Mouse (Mus musculus): Measurements from ENCODE around the gene Tex12. TPM values are rescaled to one million over a fixed set of nuclear protein-coding genes. Genes with fewer than 3 reads are reported as not detected.

Gene Tex12
- not detected in 2 replicates for polyA plus RNA-seq (2012)

DNA sequence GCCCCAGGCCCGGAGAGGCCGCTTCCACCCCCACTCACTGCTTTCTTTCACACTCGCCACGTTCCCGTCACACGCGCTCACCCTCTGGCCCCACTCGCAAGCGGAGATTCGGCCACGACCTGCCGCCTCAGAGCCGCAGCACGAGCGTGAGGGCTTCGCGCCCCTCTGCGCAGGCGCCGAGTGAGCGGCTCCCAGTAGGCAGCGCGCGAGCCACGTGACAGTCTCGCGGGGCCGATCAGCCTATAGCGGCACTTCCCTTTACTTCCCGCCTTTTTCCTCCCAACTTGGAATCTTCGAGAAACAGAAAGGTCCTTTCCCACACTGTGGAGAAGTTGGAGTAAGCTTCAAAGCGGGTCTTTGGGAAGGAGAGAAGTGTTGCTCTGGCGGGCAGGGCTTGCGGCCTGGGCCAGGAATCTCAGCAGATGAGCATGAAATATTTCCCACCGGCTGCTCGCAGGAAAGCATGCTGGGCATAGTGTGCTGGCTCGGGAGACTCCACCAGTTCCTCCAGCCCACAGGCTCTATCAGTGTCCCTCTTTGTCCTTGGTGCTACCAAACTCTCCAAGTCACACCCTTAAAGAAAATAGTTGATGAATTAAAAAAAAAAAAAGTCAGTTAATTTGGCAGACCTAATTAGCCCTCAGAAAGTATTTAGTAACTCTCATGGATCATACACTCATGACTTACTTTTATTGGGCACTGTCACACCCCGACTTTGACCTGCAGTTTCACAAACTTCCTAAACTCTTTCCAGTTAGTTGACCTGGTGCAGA lies at the start of gene Tex12:
Gene Tex12, minus strand, starts transcription at position 181 of the 773 bp plus-strand sequence.
- TF ChIP-seq GATA1 (IDR thresholded peaks at IDR 0.05; ENCODE audit: low read length), result no peak

DNA sequence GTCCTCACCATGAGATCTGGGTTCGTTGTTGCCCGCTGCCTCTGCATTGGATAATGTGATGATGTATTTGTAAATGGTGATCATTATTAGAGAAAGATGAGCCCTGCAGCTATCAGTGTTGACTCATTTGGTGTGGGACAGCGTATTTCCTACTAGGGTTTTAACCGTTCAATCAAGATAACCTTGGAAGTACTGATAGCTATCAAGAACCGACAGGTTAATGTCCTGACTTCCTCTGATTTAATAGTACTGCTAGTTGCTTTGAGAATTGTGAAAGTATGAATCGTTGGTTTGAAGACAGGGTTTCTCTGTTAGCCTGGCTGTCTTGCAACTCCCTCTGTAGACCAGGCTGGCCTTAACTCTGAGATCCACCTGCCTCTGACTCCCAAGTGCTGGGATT lies 43.2 kb upstream of the Tex12 start:
- TF ChIP-seq GATA1 (IDR thresholded peaks at IDR 0.05; ENCODE audit: low read length), result no peak

DNA sequence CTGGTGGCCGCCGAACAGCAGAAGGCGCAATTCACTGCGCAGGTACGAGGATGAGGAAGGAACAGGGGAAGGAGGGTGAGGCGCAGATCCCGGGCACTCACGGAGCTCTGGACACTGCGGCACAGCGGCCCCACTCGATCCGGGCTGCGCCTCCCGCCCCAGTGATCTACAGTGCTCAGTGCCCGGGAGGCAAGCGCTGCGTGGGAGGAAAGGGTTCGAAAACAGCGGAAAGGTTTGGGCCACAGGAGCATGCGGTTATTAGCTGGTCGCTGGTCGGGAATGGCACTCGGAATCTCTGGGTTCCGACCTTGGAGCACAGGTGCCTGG lies 42.8 kb upstream of the Tex12 start:
- TF ChIP-seq GATA1 (IDR thresholded peaks at IDR 0.05; ENCODE audit: low read length), result no peak

DNA sequence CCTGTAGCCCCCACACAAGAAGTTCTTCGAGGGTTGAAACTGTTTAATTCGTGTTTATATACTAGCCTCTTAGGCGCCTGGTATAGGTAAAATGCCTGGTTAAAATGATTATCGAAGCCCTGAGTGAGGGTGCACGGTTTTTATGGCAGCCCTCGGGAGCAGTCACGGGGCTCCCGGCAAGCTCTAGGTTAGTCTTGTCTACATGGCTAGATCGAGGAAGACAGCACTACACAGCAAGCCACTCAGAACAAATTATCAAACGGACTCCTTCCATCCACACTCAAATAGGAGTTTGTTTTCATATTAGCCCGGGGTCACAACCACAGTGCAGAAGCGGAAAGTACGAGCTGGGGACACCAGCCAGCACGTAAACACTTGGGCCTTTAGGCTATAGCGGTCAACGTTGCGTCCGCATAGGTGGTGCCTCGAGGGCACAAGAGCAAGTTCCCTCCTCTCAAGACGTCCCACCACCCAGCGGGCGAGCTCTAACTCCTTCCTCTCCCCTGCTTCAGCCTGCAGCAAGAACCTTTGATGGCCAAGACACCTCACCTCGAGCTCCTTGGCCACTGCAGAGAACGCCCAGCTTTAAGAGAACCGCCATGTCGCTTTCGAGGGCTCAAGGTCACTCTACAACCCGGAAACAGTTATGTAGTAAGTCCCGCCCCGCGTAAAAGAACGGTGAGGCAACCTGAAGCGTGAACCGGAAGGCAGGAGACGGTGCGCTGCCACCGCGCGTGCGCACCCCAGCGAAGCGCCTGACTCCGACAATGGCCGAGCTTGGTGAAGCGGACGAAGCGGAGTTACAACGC lies 42.3 kb upstream of the Tex12 start, which contains the start of the genes Sdhd and Timm8b:
Gene Sdhd, minus strand, starts transcription at position 624 of the 809 bp plus-strand sequence.
Gene Timm8b, plus strand, starts transcription at position 722 of the 809 bp plus-strand sequence.
- no peak for TF ChIP-seq GATA1 (IDR thresholded peaks at IDR 0.05; ENCODE audit: low read length)

DNA sequence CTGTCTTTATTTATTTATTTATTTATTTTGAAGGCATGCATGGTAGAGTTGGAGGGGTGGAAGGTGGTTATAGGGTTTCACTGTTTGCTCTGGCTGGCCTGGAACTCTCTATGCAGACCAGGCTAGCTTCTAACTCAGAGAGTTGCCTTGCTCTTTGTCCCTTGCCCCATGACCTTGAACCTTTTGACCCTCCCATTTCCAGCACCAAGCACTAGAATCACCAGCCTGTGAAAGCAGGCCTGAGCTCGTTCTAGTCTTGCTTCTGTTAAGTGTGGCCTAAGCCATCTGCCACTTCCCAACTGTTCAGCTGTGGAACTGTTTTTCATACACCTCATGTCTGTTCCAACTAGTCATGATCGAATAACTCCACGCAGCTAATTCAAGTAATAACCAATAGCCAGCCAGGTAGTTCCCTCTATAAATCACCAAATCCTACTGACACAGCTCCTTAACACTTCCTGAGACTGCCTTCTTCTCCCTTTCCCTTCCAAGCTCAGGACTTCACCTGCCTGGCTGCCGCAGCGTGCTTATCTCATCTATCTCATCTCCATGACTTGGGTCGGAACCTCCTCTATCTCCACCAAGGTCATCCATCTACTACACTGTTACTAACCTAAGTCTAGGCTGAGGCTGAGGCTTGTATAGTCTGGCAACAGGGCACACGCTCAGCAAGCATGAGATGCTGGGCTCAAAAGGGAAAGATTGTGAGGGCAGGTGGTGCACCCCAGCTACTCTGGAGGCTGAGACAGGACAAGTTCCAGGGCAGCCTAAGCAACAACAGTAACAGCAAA lies 41.1 kb upstream of the Tex12 start:
- TF ChIP-seq GATA1 (IDR thresholded peaks at IDR 0.05; ENCODE audit: low read length), result no peak

DNA sequence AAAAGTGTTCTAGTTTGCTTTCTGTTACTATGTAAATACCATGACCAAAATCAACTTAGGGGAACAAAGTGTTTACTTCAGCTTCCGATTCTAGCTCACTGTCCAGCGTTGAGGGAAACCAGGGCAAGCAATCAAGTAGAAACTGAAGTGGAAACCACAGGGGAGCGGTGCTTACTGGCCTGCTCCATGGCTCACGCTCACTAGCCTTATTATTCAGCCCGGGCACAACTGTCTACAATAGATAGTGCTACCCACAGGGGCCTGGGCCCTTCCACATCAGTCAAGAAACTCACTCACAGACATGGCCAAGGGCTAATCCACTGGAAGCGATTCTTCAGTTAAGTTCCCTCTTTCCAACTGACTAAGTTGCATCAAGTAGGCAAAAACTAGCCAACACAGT lies 40.4 kb upstream of the Tex12 start:
- TF ChIP-seq GATA1 (IDR thresholded peaks at IDR 0.05; ENCODE audit: low read length), result no peak

DNA sequence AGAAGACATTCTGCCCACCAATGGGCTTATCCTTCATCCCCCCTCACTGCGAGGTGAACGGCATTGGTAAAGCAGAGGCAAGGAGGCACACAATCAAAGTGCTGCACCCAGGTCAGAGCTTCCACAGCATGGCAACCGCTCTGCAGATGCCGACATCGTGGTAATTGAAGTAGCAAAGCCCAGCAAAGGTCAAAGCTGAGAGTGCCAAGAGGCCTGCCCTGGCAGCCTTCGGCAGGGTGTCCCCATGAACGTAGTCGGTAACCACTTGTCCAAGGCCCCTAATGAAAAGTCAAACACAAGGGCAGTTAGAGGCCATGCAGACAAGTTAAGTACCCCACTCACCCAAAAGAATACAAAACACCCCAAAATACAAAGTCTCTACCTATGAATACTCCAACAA lies 35.8 kb upstream of the Tex12 start:
- no peak for TF ChIP-seq GATA1 (IDR thresholded peaks at IDR 0.05; ENCODE audit: low read length)

DNA sequence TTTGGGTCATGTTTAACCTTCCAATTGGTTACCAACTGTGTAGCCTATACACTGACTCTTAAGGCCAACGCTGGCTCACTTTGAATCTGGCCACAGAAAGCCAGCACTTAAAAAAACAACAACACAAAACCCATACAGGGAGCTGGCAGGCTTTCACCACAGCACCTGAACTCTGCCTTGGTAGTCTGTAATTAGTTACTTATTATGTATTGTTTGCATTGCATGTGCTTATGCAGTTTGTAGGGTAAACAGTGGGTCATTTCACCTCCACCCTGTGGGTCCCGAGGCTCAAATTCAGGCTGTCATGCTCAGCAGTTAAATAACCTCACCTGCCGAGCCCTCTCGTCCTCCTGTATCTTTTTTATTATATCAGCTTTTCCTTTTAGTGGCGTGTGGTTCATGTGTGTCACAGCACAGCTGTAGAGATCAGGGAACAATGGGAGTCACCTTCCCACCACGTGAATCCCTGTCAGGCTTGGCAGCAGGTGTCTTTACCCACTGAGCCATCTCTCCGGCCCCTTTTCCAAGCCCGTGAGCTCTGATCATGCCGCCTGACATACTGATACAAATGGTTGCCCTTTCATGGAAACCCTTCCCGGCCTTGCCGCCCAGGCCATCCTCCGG lies 33.8 kb upstream of the Tex12 start:
- no peak for TF ChIP-seq GATA1 (IDR thresholded peaks at IDR 0.05; ENCODE audit: low read length)

DNA sequence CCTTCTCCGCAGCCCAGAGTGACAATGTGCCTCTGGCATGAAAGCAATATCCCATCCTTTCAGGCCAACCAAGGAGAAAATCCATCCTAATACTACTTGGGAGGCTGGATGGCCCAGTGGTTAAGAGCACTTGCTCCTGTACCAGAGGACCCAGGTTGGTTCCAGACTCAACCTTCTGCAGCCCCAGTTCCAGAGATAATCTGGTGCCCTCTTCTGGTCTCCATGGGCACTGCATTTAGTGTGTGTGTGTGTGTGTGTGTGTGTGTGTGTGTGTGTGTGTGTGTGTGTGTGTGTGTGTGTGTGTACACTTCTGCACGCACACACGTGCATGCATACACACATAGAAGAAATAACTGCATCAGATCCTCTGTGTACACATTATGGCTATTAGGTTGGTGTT lies 32.4 kb upstream of the Tex12 start:
- TF ChIP-seq GATA1 (IDR thresholded peaks at IDR 0.05; ENCODE audit: low read length), result no peak

DNA sequence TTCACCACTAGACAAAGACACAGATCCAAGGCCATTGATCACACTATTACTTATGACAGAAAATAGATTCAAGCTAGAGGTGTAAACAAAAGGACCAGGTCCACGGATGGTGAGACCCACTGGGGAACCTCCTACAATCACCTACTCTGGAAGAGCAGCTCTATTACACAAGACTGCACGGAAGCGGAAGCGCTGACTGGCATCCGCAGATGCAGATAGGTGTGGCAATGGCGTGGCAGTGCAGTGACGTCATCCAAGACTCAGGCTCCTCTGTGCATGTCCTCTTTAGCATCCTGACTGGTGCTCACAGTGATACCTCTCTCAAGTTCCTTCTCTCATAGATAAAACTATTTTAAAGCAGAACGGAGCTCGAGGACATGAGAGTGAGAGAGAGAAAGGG lies 31.8 kb upstream of the Tex12 start:
- no peak for TF ChIP-seq GATA1 (IDR thresholded peaks at IDR 0.05; ENCODE audit: low read length)

DNA sequence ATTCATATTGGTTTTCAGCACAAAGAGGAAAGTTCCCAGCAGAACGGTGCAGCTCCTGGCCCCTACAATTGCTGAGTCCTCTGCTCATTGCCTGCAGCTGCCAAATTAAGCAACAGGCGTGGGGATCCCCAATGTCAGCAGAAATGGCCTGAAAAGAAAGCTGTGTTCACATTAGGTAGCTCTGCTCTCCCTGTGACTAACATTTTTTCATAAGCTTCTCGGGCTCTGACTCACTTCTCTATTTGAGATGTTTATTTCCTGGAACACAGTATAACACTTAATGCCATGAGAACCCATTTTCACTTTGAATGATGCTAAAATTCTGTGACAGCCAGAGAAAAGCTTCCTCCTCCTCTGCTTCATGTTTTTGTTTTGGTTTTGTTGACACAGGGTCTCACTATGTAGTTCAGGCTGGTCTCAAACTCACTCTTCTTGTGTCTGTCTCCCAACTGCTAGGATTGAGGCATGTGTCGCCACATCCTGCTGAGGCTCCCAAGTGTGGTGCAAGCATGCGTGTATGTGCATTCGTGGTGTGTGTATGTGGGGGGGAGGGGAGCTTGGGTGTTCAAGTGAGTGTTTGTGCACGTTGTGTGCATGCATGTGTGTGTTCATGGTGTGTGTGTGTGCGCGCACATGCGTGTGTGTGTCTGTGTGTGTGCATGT lies 29.9 kb upstream of the Tex12 start:
- no peak for TF ChIP-seq GATA1 (IDR thresholded peaks at IDR 0.05; ENCODE audit: low read length)

DNA sequence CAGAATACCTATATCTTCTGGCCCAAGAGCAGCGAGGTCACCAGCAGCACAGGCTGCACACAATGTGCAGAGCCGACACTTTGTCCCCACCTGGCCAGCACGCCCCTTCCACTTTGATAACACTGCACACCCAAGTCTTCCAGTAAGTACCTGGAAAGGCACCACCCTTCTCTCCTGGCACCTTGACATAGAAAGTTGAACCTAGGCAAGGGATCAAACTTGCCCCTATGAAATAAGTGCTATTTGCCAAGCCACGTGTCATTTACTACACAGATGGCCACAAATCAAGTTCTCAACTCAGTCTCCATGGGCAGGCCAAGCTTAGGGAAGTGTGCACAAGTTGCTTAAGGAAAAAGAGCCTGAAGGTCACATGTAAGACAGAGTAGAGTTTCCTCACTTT lies 25.8 kb upstream of the Tex12 start:
- no peak for TF ChIP-seq GATA1 (IDR thresholded peaks at IDR 0.05; ENCODE audit: low read length)

DNA sequence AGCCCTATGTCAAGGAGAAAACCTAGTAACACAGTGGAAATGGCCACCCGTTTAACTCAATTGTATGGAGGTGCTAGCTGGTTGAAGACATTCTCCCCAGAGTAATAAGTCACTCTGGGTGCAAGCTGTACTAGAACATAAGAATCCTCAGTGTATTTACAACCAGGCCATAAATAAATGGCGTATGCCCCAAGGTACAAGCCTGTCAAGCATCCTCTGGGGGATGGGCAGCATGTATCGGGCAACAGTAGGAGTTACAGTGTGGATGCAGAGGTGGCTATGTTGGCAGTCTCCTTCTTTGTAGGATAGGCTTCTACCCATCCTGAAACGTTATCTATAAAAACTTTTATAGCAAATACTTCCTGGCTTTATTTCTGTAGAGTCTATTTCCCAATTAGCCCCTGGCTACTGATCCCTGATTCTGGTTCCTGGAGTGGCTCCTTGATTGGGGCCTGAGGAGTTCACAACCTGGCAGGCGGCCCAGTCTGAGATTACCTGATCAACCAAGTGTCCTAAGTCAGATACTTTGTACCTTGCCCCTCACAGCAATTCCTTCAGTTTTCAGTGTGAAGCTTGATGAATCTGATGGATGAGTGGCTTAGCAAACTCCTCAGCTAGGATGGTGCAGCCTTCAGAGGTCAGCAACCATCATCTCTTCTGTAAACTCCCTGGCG lies 24.2 kb upstream of the Tex12 start:
- no peak for TF ChIP-seq GATA1 (IDR thresholded peaks at IDR 0.05; ENCODE audit: low read length)

DNA sequence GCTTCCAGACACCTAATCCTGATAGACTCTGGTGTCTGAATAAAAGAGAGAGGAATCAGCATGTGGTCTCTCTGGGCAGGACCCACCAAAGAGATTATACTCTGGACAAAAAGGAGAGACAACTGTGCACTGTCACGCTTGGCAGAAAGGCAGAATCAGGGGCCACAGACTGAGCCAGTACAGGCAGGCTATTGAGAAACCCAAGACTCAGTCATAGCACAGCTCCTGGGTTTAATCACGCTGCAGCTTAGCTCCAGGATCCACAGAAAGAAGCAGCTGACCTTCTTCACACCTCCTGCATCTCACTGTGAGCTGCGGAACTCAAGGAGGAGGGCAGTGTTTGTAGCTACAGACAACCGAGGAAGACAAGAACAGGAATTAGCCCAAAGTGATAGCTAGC lies 19.2 kb upstream of the Tex12 start:
- no peak for TF ChIP-seq GATA1 (IDR thresholded peaks at IDR 0.05; ENCODE audit: low read length)
